Mouse (Mus musculus): ENCODE data around the gene Tmem121b. TPM values are rescaled to one million over a fixed set of nuclear protein-coding genes. Genes with fewer than 3 reads are reported as not detected.

Gene Tmem121b
- polyA plus RNA-seq, 1 experiment: 40.5 TPM

DNA sequence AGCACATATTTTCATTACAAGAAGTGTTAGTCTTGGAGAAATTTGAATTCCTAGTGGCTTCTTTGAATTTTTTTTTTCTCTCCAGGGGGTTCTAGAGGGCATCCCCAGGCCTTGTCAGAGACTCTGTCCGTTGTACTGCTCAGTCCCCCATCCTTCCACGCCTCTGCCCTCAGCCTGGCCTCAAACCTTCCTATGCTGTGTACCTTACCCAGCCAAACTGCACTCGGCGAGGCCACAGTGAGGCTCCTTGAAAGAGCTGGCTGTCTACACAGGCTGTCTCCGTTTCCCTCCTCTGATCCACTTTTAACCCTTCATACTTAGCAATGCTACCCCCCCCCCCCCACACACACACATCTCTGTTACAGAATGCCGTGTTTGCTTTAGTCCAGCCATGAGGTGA is 31.4 kb downstream of the Tmem121b start:
- Histone ChIP-seq H3K27ac (ENCODE audit: insufficient read depth, low read length) (no peak overlapping the region), H3K4me1 (ENCODE audit: control insufficient read depth, insufficient read depth, low read length) (no peaks in the 10 kb centered on the region), H3K4me3 (ENCODE audit: insufficient read depth, low read length) (no peak overlapping the region)
- no peak for TF ChIP-seq POLR2A (IDR thresholded peaks at IDR 0.05; ENCODE audit: extremely low read depth, insufficient read depth, low read length)
- TF ChIP-seq CTCF (IDR thresholded peaks at IDR 0.05; ENCODE audit: extremely low read depth, insufficient read depth, low read length): no peak

- H3K4me3 ChIP-seq (ENCODE audit: insufficient read depth, low read length): no peak overlapping the region
- H3K27ac ChIP-seq (ENCODE audit: insufficient read depth, low read length): no peak overlapping the region
- H3K4me1 ChIP-seq (ENCODE audit: control insufficient read depth, insufficient read depth, low read length): no peaks in the 10 kb centered on the region
- TF ChIP-seq POLR2A (IDR thresholded peaks at IDR 0.05; ENCODE audit: extremely low read depth, insufficient read depth, low read length) (no peak), CTCF (IDR thresholded peaks at IDR 0.05; ENCODE audit: extremely low read depth, insufficient read depth, low read length) (no peak)
These were observed 32.4 kb downstream of the Tmem121b start for GRCm38 (mm10) chr6:120461217-120461616.

DNA sequence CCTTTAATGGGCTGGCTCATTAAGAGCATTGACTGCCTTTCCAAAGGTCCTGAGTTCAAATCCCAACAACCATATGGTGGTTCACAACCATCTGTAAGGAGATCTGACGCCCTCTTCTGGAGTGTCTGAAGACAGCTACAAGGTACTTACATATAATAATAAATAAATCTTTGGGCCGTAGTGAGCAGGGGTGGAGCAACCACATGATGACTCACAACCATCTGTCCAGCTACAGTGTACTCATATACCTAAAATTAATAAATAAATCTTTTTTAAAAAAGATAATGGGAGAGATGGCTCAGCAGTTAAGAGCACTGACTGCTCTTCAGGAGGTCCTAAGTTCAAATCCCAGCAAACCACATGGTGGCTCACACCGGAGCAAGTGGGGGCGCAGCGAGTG is 35.9 kb downstream of the Tmem121b start:
- TF ChIP-seq CTCF (IDR thresholded peaks at IDR 0.05; ENCODE audit: extremely low read depth, insufficient read depth, low read length) (no peak), POLR2A (IDR thresholded peaks at IDR 0.05; ENCODE audit: extremely low read depth, insufficient read depth, low read length) (no peak)
- Histone ChIP-seq H3K4me3 (ENCODE audit: insufficient read depth, low read length) (no peak overlapping the region), H3K27ac (ENCODE audit: insufficient read depth, low read length) (no peak overlapping the region), H3K4me1 (ENCODE audit: control insufficient read depth, insufficient read depth, low read length) (no peaks in the 10 kb centered on the region)

DNA sequence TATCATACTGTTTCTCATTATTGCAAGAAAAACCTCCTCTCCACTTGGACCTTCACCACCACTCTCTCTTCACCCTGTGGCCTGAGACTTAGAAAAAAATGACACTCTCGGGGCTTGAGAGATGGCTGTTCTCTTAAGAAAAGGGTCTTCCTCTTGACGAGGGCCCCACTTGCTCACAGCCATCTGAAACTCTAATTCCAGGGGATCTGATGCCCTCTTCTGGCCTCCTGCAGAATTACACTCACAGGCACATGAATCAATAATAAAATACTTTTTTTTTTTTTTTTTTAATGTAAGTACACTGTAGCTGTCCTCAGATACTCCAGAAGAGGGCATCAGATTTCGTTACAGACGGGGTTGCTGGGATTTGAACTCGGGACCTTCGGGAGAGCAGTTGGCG is 36.5 kb downstream of the Tmem121b start:
- Histone ChIP-seq H3K27ac (ENCODE audit: insufficient read depth, low read length) (no peak overlapping the region), H3K4me1 (ENCODE audit: control insufficient read depth, insufficient read depth, low read length) (no peaks in the 10 kb centered on the region), H3K4me3 (ENCODE audit: insufficient read depth, low read length) (no peak overlapping the region)
- TF ChIP-seq CTCF (IDR thresholded peaks at IDR 0.05; ENCODE audit: extremely low read depth, insufficient read depth, low read length) (no peak), POLR2A (IDR thresholded peaks at IDR 0.05; ENCODE audit: extremely low read depth, insufficient read depth, low read length) (no peak)

DNA sequence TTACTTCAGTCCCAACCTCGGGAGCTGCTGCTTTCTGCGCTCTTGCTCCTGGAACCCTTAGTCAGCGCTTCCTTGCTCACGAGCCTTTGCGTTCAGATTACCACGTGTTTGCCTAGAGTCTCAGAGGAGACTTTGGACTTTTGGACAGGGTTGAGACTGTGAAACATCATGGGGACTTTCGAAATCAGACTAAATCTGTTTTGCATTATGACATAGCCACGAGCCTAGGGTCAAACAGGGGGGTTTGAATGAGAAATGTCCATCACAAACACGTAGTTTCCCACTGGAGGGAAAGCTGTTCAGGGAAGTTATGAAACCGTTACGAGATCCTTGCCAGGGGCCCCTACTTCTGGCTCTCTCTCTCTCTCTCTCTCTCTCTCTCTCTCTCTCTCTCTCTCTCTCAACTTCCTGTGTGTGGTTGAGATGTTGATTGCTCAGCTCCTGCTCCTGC is 39.0 kb downstream of the Tmem121b start:
- Histone ChIP-seq H3K27ac (ENCODE audit: insufficient read depth, low read length) (no peak overlapping the region), H3K4me1 (ENCODE audit: control insufficient read depth, insufficient read depth, low read length) (no peaks in the 10 kb centered on the region), H3K4me3 (ENCODE audit: insufficient read depth, low read length) (no peak overlapping the region)
- TF ChIP-seq CTCF (IDR thresholded peaks at IDR 0.05; ENCODE audit: extremely low read depth, insufficient read depth, low read length) (no peak), POLR2A (IDR thresholded peaks at IDR 0.05; ENCODE audit: extremely low read depth, insufficient read depth, low read length) (no peak)

DNA sequence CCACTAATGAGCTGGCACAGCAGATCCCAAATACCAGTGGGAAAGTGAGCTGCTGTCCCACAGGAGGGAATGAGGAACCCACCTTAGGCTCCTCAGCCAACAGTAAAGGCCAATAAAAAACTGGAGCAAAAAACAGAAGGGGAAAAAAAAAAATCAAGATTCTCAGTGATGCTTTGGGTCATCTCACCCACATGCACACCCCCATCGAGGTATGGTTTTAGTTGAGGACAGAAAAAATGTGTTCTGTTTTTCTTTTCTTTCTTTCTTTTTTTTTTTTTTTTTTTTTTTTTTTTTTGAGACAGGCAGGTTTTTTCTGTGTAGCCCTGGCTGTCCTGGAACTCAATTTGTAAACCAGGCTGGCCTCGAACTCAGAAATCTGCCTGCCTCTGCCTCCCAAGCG is 40.1 kb downstream of the Tmem121b start:
- no peak overlapping the region for H3K4me3 ChIP-seq (ENCODE audit: insufficient read depth, low read length)
- TF ChIP-seq POLR2A (IDR thresholded peaks at IDR 0.05; ENCODE audit: extremely low read depth, insufficient read depth, low read length): no peak
- TF ChIP-seq CTCF (IDR thresholded peaks at IDR 0.05; ENCODE audit: extremely low read depth, insufficient read depth, low read length): no peak
- no peaks in the 10 kb centered on the region for H3K4me1 ChIP-seq (ENCODE audit: control insufficient read depth, insufficient read depth, low read length)
- H3K27ac ChIP-seq (ENCODE audit: insufficient read depth, low read length): no peak overlapping the region

- no peak for TF ChIP-seq CTCF (IDR thresholded peaks at IDR 0.05; ENCODE audit: extremely low read depth, insufficient read depth, low read length)
- no peak for TF ChIP-seq POLR2A (IDR thresholded peaks at IDR 0.05; ENCODE audit: extremely low read depth, insufficient read depth, low read length)
- no peaks in the 10 kb centered on the region for H3K4me1 ChIP-seq (ENCODE audit: control insufficient read depth, insufficient read depth, low read length)
These were observed 40.5 kb downstream of the Tmem121b start for GRCm38 (mm10) chr6:120453103-120453445.

GRCm38 (mm10) chr6:120452384-120453102 is 41.1 kb downstream of the Tmem121b start:
- H3K27ac ChIP-seq (ENCODE audit: insufficient read depth, low read length): no peak overlapping the region
- TF ChIP-seq POLR2A (IDR thresholded peaks at IDR 0.05; ENCODE audit: extremely low read depth, insufficient read depth, low read length): no peak
- TF ChIP-seq CTCF (IDR thresholded peaks at IDR 0.05; ENCODE audit: extremely low read depth, insufficient read depth, low read length): no peak
- no peak overlapping the region for H3K4me3 ChIP-seq (ENCODE audit: insufficient read depth, low read length)
- no peaks in the 10 kb centered on the region for H3K4me1 ChIP-seq (ENCODE audit: control insufficient read depth, insufficient read depth, low read length)

More at GRCm38 (mm10) chr6:120453103-120453445, 40.5 kb downstream of the Tmem121b start:
- H3K27ac ChIP-seq (ENCODE audit: insufficient read depth, low read length): no peak overlapping the region
- H3K4me3 ChIP-seq (ENCODE audit: insufficient read depth, low read length): no peak overlapping the region

GRCm38 (mm10) chr6:120450208-120450607 is 43.4 kb downstream of the Tmem121b start:
- Histone ChIP-seq H3K4me3 (ENCODE audit: insufficient read depth, low read length) (no peak overlapping the region), H3K27ac (ENCODE audit: insufficient read depth, low read length) (no peak overlapping the region), H3K4me1 (ENCODE audit: control insufficient read depth, insufficient read depth, low read length) (no peaks in the 10 kb centered on the region)
- no peak for TF ChIP-seq POLR2A (IDR thresholded peaks at IDR 0.05; ENCODE audit: extremely low read depth, insufficient read depth, low read length)
- TF ChIP-seq CTCF (IDR thresholded peaks at IDR 0.05; ENCODE audit: extremely low read depth, insufficient read depth, low read length): no peak

Data from cortical plate, adult 2 months (tissue).